ENCODE assay signal across 9 mouse cellular contexts in genomic region chr16:58354551-58354950, GRCm38 (mm10). TPM values are rescaled to one million over a fixed set of nuclear protein-coding genes. Genes with fewer than 3 reads are reported as not detected.
A peak's percentile ranks its signal among the peaks of the same experiment; 100 is the strongest.
DNase-seq lines count a peak whose midpoint lies in the region; ATAC-seq and TF ChIP-seq lines count a peak whose summit lies in the region.
"Had no signal": no experiment of that assay in that cellular context is flagged by ENCODE, and none has a peak within 500 bp of the region (broad histone marks: within the 10 kb centered on the region; RNA-seq: fewer than 3 reads in every experiment).

No protein-coding gene starts in this region.

- DNase-seq in frontal cortex, postnatal 36 days (ENCODE audit: low spot score in 2 of 2): peak; percentile 4
- DNase-seq in layer of hippocampus, adult 11-12 months (ENCODE audit: low spot score): peak; percentile 5
- DNase-seq in layer of hippocampus, adult 8-10 months (ENCODE audit: low spot score in 2 of 2): no peak
- DNase-seq in brain, embryonic 14.5 days (ENCODE audit: low read depth): peak; percentile 48
- DNase-seq in gastrocnemius, postnatal 4 days (ENCODE audit: low spot score in 2 of 2): peak; percentile 41 to 64
- no peak for DNase-seq in thymus, postnatal 36 days
- no peak for DNase-seq in spleen, postnatal 4 days (ENCODE audit: low spot score in 2 of 2)
- DNase-seq: cerebellum, postnatal 36 days had no signal

- TF ChIP-seq POLR2A in brain, embryonic 14.5 days (IDR thresholded peaks at IDR 0.05; ENCODE audit: borderline replicate concordance, extremely low read depth, insufficient read depth, insufficient read length, poor library complexity, severe bottlenecking): no peak

- ATAC-seq in frontal cortex, adult (ENCODE audit: low TSS enrichment): no peak

- TF ChIP-seq CTCF in brain, embryonic 14.5 days (IDR thresholded peaks at IDR 0.05; ENCODE audit: borderline replicate concordance, extremely low read depth, insufficient read depth, insufficient read length): no peak

RNA-seq across cellular contexts. Expression of gene Dcbld2, which starts 53.7 kb away (rescaled TPM):
- 10 to 100 TPM; 12.6 to 14.7 (median 13.5) TPM for total RNA-seq in layer of hippocampus, adult 8-10 months (2022)
- 20.2 and 31.6 TPM in 2 replicates for polyA plus RNA-seq in brain, embryonic 14.5 days (2012; rRNA removed)
- 10 to 100 TPM; 21.8 to 23.2 TPM for total RNA-seq in gastrocnemius, postnatal 4 days (2021)

Comparison
In these comparisons a context has a peak if more than half of its experiments do, and no peak if none do; other contexts are left out.
1. DNase-seq: peak in frontal cortex, postnatal 36 days (2 of 2), layer of hippocampus, adult 11-12 months (single experiment), brain, embryonic 14.5 days (single experiment) and gastrocnemius, postnatal 4 days (2 of 2); none in layer of hippocampus, adult 8-10 months (0 of 2), thymus, postnatal 36 days (0 of 2) and spleen, postnatal 4 days (0 of 2).